Mouse (Mus musculus) lung, embryonic 14.5 days (tissue): ENCODE data around the gene Car4. TPM values are rescaled to one million over a fixed set of nuclear protein-coding genes. Genes with fewer than 3 reads are reported as not detected.

ENCODE experiments used
- ATAC-seq: fragments of 200-750 bp; cut with Nextera tagmentation; 2 replicates; pipeline ENCODE4 v1.8.0; 2017; ENCODE audit warnings: mild to moderate bottlenecking, moderate TSS enrichment, moderate library complexity; ENCODE audit not compliant: insufficient read depth
- DNase-seq: peaks from one replicate; pipeline ENCODE4 v3.0.0-alpha.2; 2015
- H3K27ac ChIP-seq: fragments of 300-500 bp; sonication (generic); 2 replicates; pipeline ENCODE4 v1.5.1; 2014; ENCODE audit warnings: low read depth, mild to moderate bottlenecking, moderate library complexity
- H3K27me3 ChIP-seq: fragments of 300-500 bp; sonication (generic); 2 replicates; pipeline ENCODE4 v1.6.1; 2014; ENCODE audit warnings: low read length, control low read depth; ENCODE audit not compliant: insufficient read depth
- H3K36me3 ChIP-seq: fragments of 300-500 bp; sonication (generic); 2 replicates; pipeline ENCODE4 v1.6.1; 2014; ENCODE audit warnings: control low read depth; ENCODE audit not compliant: insufficient read depth
- H3K4me1 ChIP-seq: fragments of 300-500 bp; sonication (generic); 2 replicates; pipeline ENCODE4 v1.6.1; 2014; ENCODE audit warnings: antibody characterized with exemption, control low read depth; ENCODE audit not compliant: insufficient read depth
- H3K4me2 ChIP-seq: fragments of 300-500 bp; sonication (generic); 2 replicates; pipeline ENCODE4 v1.6.1; 2014; ENCODE audit warnings: mild to moderate bottlenecking
- H3K4me3 ChIP-seq: fragments of 300-500 bp; sonication (generic); 2 replicates; pipeline ENCODE4 v1.5.1; 2014; ENCODE audit warnings: low read depth, low read length
- H3K9ac ChIP-seq: fragments of 300-500 bp; sonication (generic); 2 replicates; pipeline ENCODE4 v1.6.1; 2014
- H3K9me3 ChIP-seq: fragments of 300-500 bp; sonication (generic); 2 replicates; pipeline ENCODE4 v1.6.1; 2016; ENCODE audit warnings: low read depth, low read length, control low read depth
- CTCF ChIP-seq: IDR thresholded peaks from 2 replicates; pipeline ENCODE4 v1.5.1; 2016; ENCODE audit warnings: antibody characterized with exemption, low read depth
- WGBS: fragments of 180-500 bp; shearing (Covaris S2); extraction: QIAGEN DNeasy Blood & Tissue Kit; methylation state at CpG from one replicate; pipeline ENCODE4 v1.1.7; 2014; 5-methylcytosine and 5-hydroxymethylcytosine counted together
- polyA plus RNA-seq: library from polyadenylated mRNA; unstranded; fragments of >200 nt; fragmentation: Nextera tagmentation; extraction: Ambion mirVana; gene quantifications from 2 replicates; pipeline ENCODE4 v1.2.1, GENCODE M21; 2014

The Car4 gene
- polyA plus RNA-seq, 1 experiment from 2014 or later = 0.28 TPM

DNA sequence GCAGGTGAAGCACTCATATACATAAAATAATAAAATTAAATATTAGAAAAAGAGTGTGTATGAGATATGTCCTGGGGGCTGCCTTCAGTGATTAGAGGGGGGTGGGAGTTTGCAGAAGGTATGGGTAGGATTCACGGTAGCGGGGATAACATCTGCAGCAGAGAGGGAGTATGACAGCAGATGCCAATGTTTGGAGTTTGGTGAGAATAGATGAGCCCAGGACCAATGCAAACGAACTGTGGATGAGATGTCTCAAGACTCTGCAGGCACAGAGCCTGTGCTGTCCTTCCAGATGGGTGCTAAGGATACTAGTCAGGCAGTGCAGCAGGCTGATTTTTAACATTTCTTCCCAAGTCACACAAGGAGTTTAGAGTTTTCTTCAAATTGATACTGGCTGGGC, 19.1 kb downstream of the Car4 start:
- no peak overlapping the region for H3K4me2 ChIP-seq
- ATAC-seq = no peak
- no peak overlapping the region for H3K9ac ChIP-seq
- no peak overlapping the region for H3K4me3 ChIP-seq
- no peaks in the 10 kb centered on the region for H3K4me1 ChIP-seq
- H3K27me3 ChIP-seq = no peaks in the 10 kb centered on the region
- WGBS = 67% methylated on average over 3 of the region's 3 CpGs
- no peak for TF ChIP-seq CTCF
- no peak for DNase-seq
- no peaks in the 10 kb centered on the region for H3K36me3 ChIP-seq
- no peaks in the 10 kb centered on the region for H3K9me3 ChIP-seq
- no peak overlapping the region for H3K27ac ChIP-seq

DNA sequence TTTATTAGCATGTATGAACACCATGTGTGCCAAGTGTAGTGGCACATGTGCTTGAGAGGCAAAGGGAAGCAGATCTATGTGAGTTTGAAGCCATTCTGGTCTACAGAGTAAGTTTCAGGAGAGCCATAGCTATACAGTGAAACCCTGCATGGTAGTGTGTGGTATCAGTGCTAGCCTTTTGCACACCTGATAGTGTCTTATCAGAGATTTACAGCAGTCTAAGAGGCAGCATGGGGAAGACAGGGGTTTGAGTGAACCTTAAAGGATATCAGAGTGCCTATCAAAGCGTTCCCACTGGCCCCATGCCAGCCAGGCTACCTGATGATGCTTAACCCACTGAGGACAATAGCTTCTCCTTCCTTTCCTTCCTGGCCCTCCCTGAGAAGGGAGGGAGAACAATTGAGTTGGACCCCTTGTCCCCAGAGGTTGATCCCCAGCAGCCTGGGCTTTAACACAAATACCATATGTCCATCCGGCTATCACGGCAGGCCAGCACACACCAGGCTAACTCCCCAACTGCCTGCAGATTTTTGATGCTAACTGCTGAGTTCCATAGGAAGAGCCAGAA, 19.9 kb downstream of the Car4 start:
- ATAC-seq (no peak), DNase-seq (no peak)
- WGBS = 72% methylated on average over 3 of the region's 3 CpGs
- TF ChIP-seq CTCF = no peak
- Histone ChIP-seq H3K27me3 (no peaks in the 10 kb centered on the region), H3K9ac (no peak overlapping the region), H3K4me2 (no peak overlapping the region), H3K9me3 (no peaks in the 10 kb centered on the region), H3K36me3 (no peaks in the 10 kb centered on the region), H3K4me1 (no peaks in the 10 kb centered on the region), H3K4me3 (no peak overlapping the region), H3K27ac (no peak overlapping the region)

DNA sequence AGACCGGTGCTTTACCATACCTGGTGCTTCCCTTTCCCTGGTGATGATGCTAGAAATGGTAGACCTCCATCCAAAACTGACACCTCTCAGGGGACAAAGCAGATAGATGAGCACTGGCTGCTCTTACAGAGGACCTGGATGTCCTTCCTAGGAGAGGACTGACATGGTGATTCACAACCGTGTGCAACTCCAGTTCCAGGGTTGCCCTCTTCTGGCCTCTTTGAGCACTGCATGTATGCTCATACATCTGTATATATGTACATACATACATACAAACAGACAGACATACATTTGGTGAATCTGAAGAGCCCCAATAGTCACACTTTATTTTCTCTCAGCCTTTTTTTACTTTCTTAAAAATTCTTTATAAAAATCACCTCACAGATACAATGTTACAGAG, 20.5 kb downstream of the Car4 start:
- H3K4me1 ChIP-seq = no peaks in the 10 kb centered on the region
- no peaks in the 10 kb centered on the region for H3K27me3 ChIP-seq
- no peaks in the 10 kb centered on the region for H3K9me3 ChIP-seq
- no peak overlapping the region for H3K4me3 ChIP-seq
- H3K4me2 ChIP-seq = no peak overlapping the region
- H3K27ac ChIP-seq = no peak overlapping the region
- H3K36me3 ChIP-seq = 0 out of 2 replicates have a peak, but pooled peaks cover 3% of the 10 kb centered on the region
- peak; percentile 68 for TF ChIP-seq CTCF
- DNase-seq (peak; percentile 77), ATAC-seq (no peak)
- no peak overlapping the region for H3K9ac ChIP-seq
- WGBS = 49% methylated on average over 2 of the region's 2 CpGs

DNA sequence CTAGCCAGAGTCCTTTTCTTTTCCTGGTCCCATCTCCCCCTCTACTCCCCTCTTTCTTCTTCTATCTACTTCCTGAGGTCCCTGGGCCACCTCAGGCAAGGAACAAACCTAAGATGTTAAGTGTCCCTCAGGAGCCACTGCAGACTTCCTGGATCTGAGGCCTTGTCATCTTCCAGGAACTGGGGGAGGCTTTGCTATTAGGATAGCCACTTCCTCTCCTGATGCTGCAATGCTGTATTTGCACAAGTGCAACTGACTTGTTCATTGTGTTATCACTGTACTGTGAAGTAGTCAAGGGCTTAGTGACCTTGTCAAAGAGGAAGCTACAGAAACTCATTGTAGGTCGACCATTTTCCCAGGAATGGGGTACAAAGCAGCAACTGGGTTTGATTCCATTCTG, 21.8 kb downstream of the Car4 start:
- H3K9ac ChIP-seq = no peak overlapping the region
- no peaks in the 10 kb centered on the region for H3K27me3 ChIP-seq
- H3K9me3 ChIP-seq = no peaks in the 10 kb centered on the region
- no peak for TF ChIP-seq CTCF
- H3K27ac ChIP-seq = no peak overlapping the region
- no peak overlapping the region for H3K4me2 ChIP-seq
- ATAC-seq = no peak
- no peaks in the 10 kb centered on the region for H3K4me1 ChIP-seq
- no peak for DNase-seq
- no peak overlapping the region for H3K4me3 ChIP-seq
- 36% methylated on average over 1 of the region's 1 CpGs for WGBS
- H3K36me3 ChIP-seq = 0 out of 2 replicates have a peak, but pooled peaks cover 3% of the 10 kb centered on the region

DNA sequence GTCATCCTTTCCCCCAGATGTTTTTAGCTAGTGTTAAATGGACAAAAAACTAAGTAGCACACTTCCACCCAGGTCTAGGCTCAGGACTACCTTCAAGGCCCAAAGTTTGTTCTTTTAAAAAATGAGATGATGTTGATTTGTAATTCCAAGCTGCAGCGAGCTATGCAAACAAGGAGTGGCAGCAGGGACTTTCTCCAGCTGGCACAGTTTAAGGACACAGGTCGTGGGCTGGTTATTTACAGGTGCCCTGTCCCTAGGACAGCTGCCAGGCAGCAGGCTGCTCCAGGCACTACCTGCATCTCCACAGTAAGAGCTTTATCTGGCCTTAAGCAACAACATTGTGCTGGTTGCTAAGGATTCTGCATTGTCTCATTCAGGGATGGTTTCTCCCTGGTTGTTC, 23.1 kb downstream of the Car4 start:
- no peak for DNase-seq
- Histone ChIP-seq H3K27ac (no peak overlapping the region), H3K4me2 (no peak overlapping the region), H3K27me3 (no peaks in the 10 kb centered on the region), H3K9me3 (no peaks in the 10 kb centered on the region), H3K4me3 (no peak overlapping the region), H3K4me1 (no peaks in the 10 kb centered on the region), H3K36me3 (0 out of 2 replicates have a peak, but pooled peaks cover 7% of the 10 kb centered on the region), H3K9ac (no peak overlapping the region)
- no peak for TF ChIP-seq CTCF
- ATAC-seq = no peak
- WGBS = 67% methylated on average over 2 of the region's 2 CpGs

DNA sequence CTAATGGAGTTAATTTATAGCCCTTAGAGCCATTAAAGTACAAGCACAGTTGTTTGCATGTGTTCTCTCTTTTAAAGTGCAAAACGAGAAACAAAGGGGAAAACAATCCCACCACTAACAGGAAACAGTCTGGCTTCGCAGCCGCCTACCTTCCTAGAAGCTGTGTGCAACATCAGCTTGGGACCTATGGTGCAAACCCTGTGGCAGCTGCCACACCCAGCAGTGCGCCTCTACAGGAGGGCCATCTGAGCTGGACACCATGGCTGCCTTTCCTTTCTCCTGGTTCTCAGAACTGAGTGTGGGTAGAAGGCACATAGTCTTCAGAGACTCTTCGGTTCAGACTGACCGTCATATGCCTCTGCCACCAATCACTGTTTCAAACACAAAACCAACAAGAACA, 27.8 kb downstream of the Car4 start:
- Histone ChIP-seq H3K36me3 (peaks cover 31% of the 10 kb centered on the region), H3K9ac (no peak overlapping the region), H3K9me3 (no peaks in the 10 kb centered on the region), H3K4me1 (no peaks in the 10 kb centered on the region), H3K27me3 (no peaks in the 10 kb centered on the region), H3K4me2 (no peak overlapping the region), H3K4me3 (no peak overlapping the region), H3K27ac (no peak overlapping the region)
- DNase-seq (no peak), ATAC-seq (no peak)
- WGBS = 89% methylated on average over 6 of the region's 6 CpGs
- no peak for TF ChIP-seq CTCF

DNA sequence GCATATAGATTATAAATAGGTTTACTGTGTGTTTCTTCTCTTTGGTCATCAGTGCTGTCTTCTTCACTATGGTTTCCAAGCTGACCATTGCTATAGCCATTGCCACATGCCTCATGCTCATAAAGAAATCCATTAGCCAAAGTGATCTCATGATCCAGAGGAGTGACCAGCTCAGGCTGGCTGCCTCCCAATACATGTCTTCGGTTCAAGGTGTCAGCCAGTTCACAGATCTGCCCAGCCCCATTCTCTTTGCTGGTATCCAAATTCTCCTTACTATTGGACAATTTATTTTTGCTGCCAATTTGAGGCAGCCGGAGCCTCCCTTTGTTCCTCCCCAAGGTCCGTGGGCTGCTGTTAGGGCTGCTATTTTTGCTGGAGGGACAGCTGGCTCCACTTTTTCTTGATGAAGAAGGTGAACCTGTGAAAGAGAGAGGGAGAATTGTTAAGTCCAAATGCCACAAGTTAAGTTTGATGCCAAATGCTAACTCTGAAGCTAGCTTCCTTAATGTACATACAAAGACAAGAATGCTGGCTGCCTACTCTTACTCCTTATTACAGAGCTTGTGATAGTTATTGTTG, 30.8 kb downstream of the Car4 start:
- WGBS = 83% methylated on average over 3 of the region's 3 CpGs
- Histone ChIP-seq H3K9me3 (no peaks in the 10 kb centered on the region), H3K36me3 (peaks cover 39% of the 10 kb centered on the region), H3K9ac (no peak overlapping the region), H3K4me2 (no peak overlapping the region), H3K4me1 (no peaks in the 10 kb centered on the region), H3K27me3 (no peaks in the 10 kb centered on the region), H3K27ac (no peak overlapping the region), H3K4me3 (no peak overlapping the region)
- DNase-seq (no peak), ATAC-seq (no peak)
- no peak for TF ChIP-seq CTCF
